Mouse (Mus musculus) cerebellum, adult 11-12 months (tissue): ENCODE data around the gene Gm20388.

Source experiments
- DNase-seq: peaks from one replicate; pipeline ENCODE4 v3.0.0; 2022

Gm20388 gene

GRCm38 (mm10) chr8:122654768-122655167 lies 2744.1 kb downstream of the Gm20388 start:
- DNase-seq: no peak

GRCm38 (mm10) chr8:122656056-122656999 lies 2745.7 kb downstream of the Gm20388 start:
- DNase-seq: no peak

- no peak for DNase-seq
Measured at GRCm38 (mm10) chr8:122658149-122658806, 2747.6 kb downstream of the Gm20388 start.

- no peak for DNase-seq
Measured at GRCm38 (mm10) chr8:122658807-122659160, 2748.1 kb downstream of the Gm20388 start.

- DNase-seq: no peak
Measured at GRCm38 (mm10) chr8:122660022-122660421, 2749.4 kb downstream of the Gm20388 start.

- peak; percentile 69 for DNase-seq
Measured at GRCm38 (mm10) chr8:122661138-122661537, 2750.5 kb downstream of the Gm20388 start.

GRCm38 (mm10) chr8:122661894-122662293 lies 2751.3 kb downstream of the Gm20388 start:
- no peak for DNase-seq

- no peak for DNase-seq
Measured at GRCm38 (mm10) chr8:122663106-122663505, 2752.5 kb downstream of the Gm20388 start.

- no peak for DNase-seq
Measured at GRCm38 (mm10) chr8:122663670-122664069, 2753.0 kb downstream of the Gm20388 start.

- DNase-seq: peak; percentile 79
Measured at GRCm38 (mm10) chr8:122665221-122665620, 2754.6 kb downstream of the Gm20388 start.

GRCm38 (mm10) chr8:122665667-122666316 lies 2755.2 kb downstream of the Gm20388 start:
- peak; percentile 72 for DNase-seq

- DNase-seq: peak; percentile 55
Measured at GRCm38 (mm10) chr8:122666338-122666764, 2755.7 kb downstream of the Gm20388 start.

GRCm38 (mm10) chr8:122666827-122667226 lies 2756.2 kb downstream of the Gm20388 start:
- no peak for DNase-seq

GRCm38 (mm10) chr8:122667854-122668253 lies 2757.2 kb downstream of the Gm20388 start:
- no peak for DNase-seq

GRCm38 (mm10) chr8:122669370-122669769 lies 2758.7 kb downstream of the Gm20388 start:
- DNase-seq: no peak

- no peak for DNase-seq
Measured at GRCm38 (mm10) chr8:122670001-122670400, 2759.4 kb downstream of the Gm20388 start.

GRCm38 (mm10) chr8:122670718-122671117 lies 2760.1 kb downstream of the Gm20388 start:
- no peak for DNase-seq

GRCm38 (mm10) chr8:122671894-122672293 lies 2761.3 kb downstream of the Gm20388 start:
- DNase-seq: peak; percentile 52

- DNase-seq: no peak
Measured at GRCm38 (mm10) chr8:122673989-122674388, 2763.3 kb downstream of the Gm20388 start.

GRCm38 (mm10) chr8:122674999-122675398 lies 2764.4 kb downstream of the Gm20388 start:
- DNase-seq: peak; percentile 61

GRCm38 (mm10) chr8:122675596-122676420 lies 2765.2 kb downstream of the Gm20388 start:
- DNase-seq: peak; percentile 82
